Mouse (Mus musculus) cerebellum, adult 11 months (tissue): Measurements from ENCODE around the gene Adam1a.
"Not testable (repeated sequence)": the region's sequence is repeated elsewhere in the genome, so short reads cannot be mapped to it uniquely, and the experiment has no call there.

ENCODE experiments used
- DNase-seq: peaks from one replicate; pipeline ENCODE4 v3.0.0; 2022

Gene Adam1a

GRCm38 (mm10) chr5:121562436-121562835, 17.2 kb upstream of the Adam1a start:
- DNase-seq, result no peak

- DNase-seq, result no peak
Measured at GRCm38 (mm10) chr5:121549196-121549595, 3.9 kb upstream of the Adam1a start.

GRCm38 (mm10) chr5:121547084-121547483, 1.8 kb upstream of the Adam1a start:
- DNase-seq, result no peak

GRCm38 (mm10) chr5:121546530-121546895, 1.2 kb upstream of the Adam1a start:
- peak; percentile 23 for DNase-seq

GRCm38 (mm10) chr5:121545793-121546529, 679 bp upstream of the Adam1a start, which contains the start of gene Mapkapk5:
Gene Mapkapk5 (minus strand): TSS chr5:121545905.
- peak; percentile 97 for DNase-seq

- no peak for DNase-seq
Measured at GRCm38 (mm10) chr5:121543370-121543769, 1.9 kb downstream of the Adam1a start.

- DNase-seq, result no peak
Measured at GRCm38 (mm10) chr5:121541235-121541634, 4.0 kb downstream of the Adam1a start.

GRCm38 (mm10) chr5:121540066-121540465, 5.2 kb downstream of the Adam1a start:
- DNase-seq, result no peak

GRCm38 (mm10) chr5:121537588-121537987, 7.7 kb downstream of the Adam1a start:
- DNase-seq, result no peak

- DNase-seq, result no peak
Measured at GRCm38 (mm10) chr5:121536921-121537555, 8.2 kb downstream of the Adam1a start.

- no peak for DNase-seq
Measured at GRCm38 (mm10) chr5:121535116-121535515, 10.2 kb downstream of the Adam1a start.

- no peak for DNase-seq
Measured at GRCm38 (mm10) chr5:121534521-121534920, 10.8 kb downstream of the Adam1a start.

GRCm38 (mm10) chr5:121526961-121527360, 18.3 kb downstream of the Adam1a start:
- no peak for DNase-seq

GRCm38 (mm10) chr5:121526526-121526925, 18.8 kb downstream of the Adam1a start:
- DNase-seq, result no peak

GRCm38 (mm10) chr5:121525774-121526450, 19.4 kb downstream of the Adam1a start:
- DNase-seq, result no peak

- DNase-seq, result not testable (repeated sequence)
Measured at GRCm38 (mm10) chr5:121519758-121520157, 25.5 kb downstream of the Adam1a start.

GRCm38 (mm10) chr5:121518983-121519382, 26.3 kb downstream of the Adam1a start:
- no peak for DNase-seq

GRCm38 (mm10) chr5:121510009-121510408, 35.3 kb downstream of the Adam1a start:
- no peak for DNase-seq

GRCm38 (mm10) chr5:121506846-121507245, 38.4 kb downstream of the Adam1a start:
- DNase-seq, result no peak

- no peak for DNase-seq
Measured at GRCm38 (mm10) chr5:121503231-121503630, 42.1 kb downstream of the Adam1a start, which contains the start of gene Adam1b. Gene Adam1b (minus strand): TSS chr5:121503435.

- not testable (repeated sequence) for DNase-seq
Measured at GRCm38 (mm10) chr5:121501424-121501996, 43.8 kb downstream of the Adam1a start.

GRCm38 (mm10) chr5:121500719-121501118, 44.6 kb downstream of the Adam1a start:
- DNase-seq, result no peak

- DNase-seq, result no peak
Measured at GRCm38 (mm10) chr5:121493305-121493704, 52.0 kb downstream of the Adam1a start.
